Mouse (Mus musculus): ENCODE measurements around the gene Ddx59. TPM values are rescaled to one million over a fixed set of nuclear protein-coding genes. Genes with fewer than 3 reads are reported as not detected.

The Ddx59 gene
- polyA plus RNA-seq, 1 experiment from 2014 or later: 19.2 TPM

DNA sequence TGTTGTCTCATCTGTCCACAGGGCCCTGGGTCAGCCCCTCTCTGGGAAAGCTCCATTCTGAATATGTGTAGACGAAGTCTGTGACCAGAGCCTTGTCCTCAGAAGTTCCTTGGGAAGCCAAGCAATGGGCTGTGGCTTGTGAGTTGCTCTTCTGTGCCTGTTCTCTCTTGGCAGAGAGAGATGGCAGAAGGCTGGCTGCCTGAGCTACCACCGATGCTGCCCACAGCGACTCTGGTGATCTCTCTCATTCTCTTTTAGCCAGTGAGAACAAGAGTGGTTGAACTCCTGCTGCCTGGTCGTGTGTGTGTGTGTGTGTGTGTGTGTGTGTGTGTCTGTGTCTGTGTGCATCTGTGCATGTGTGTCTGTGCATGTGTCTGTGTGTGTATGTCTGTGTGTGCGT lies 37.4 kb downstream of the Ddx59 start:
- no peaks in the 10 kb centered on the region for H3K36me3 ChIP-seq (ENCODE audit: control insufficient read depth, insufficient read depth, low read length)
- ATAC-seq (ENCODE audit: insufficient number of reproducible peaks, low FRiP score, low TSS enrichment, low read depth): no peak
- WGBS: 83% methylated on average over 5 of the region's 5 CpGs

DNA sequence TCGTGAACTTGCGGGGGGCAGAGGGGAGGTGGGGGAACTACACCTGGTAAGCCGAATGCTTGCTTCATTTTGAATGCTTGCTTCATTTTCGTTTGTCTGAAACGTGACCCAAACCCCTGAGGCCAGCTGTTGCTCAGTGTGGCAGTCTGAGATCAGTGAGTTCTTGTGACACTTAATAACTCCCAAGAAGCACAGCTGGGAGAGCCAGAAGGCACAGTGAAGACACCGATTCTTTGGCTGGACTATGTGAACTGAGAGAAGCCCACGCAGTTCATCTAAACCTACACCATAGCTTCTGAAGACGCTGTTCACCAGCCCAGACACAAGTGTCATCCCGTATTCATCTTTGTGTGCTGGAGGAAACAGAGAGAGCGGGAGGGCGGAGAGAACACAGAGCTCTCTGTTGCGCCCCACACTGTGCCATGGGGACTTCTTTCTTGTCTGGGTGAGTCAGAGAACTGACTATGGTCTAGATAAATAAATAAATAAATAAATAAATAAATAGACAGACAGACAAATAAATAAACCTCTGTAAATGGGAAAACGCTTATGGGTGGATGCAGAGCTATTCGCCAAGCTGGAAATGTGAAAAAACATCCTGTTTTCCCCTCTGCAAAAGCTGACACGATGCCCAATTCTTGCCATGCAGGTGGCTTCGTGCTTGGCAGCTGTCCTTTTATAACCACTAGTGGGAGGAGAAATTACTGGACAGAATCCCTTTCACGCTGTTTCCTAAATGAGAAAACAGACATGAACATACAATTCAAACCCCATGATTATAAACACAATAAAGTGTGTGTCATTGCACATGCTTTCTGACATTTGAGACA lies 40.9 kb downstream of the Ddx59 start:
- no peak overlapping the region for H3K9ac ChIP-seq (ENCODE audit: low read length)
- DNase-seq (ENCODE audit: low spot score): no peak

More for the DNA sequence above, 37.4 kb downstream of the Ddx59 start:
- no peak for DNase-seq (ENCODE audit: low spot score)
- H3K4me2 ChIP-seq (ENCODE audit: low read depth, severe bottlenecking): no peak overlapping the region
- H3K9ac ChIP-seq (ENCODE audit: low read length): no peak overlapping the region
- no peaks in the 10 kb centered on the region for H3K27me3 ChIP-seq (ENCODE audit: control insufficient read depth, insufficient read depth, low read length)
- H3K4me1 ChIP-seq (ENCODE audit: control insufficient read depth, insufficient read depth, low read length): no peaks in the 10 kb centered on the region
- H3K9me3 ChIP-seq (ENCODE audit: control insufficient read depth, low read length): no peaks in the 10 kb centered on the region
- H3K4me3 ChIP-seq (ENCODE audit: low read depth, low read length): no peak overlapping the region
- H3K27ac ChIP-seq (replicated peaks; ENCODE audit: low read depth, low read length): no peak overlapping the region

DNA sequence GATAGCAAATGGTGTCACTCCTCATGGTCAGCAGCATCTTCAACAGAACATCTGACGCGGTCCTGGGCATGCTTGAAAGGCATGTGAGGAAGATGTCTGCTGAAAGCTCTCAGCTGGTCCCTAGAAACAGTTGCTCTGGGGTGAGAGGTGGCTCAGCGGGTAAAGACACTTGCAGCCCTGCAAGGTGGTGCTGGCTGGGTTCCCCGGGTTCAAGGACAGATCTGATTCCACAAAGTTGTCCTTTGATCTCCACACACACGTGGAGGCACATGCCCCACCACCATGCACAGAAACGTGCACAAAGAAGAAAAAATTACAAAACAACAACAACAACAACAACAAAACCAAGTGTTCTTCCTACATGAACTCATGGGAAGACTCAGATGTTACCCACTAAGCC lies 41.7 kb downstream of the Ddx59 start:
- H3K4me3 ChIP-seq (ENCODE audit: low read depth, low read length): no peak overlapping the region
- no peak overlapping the region for H3K4me2 ChIP-seq (ENCODE audit: low read depth, severe bottlenecking)
- H3K9ac ChIP-seq (ENCODE audit: low read length): no peak overlapping the region
- no peaks in the 10 kb centered on the region for H3K27me3 ChIP-seq (ENCODE audit: control insufficient read depth, insufficient read depth, low read length)
- H3K4me1 ChIP-seq (ENCODE audit: control insufficient read depth, insufficient read depth, low read length): no peaks in the 10 kb centered on the region
- WGBS: 74% methylated on average over 6 of the region's 6 CpGs
- no peak overlapping the region for H3K27ac ChIP-seq (replicated peaks; ENCODE audit: low read depth, low read length)
- ATAC-seq (ENCODE audit: insufficient number of reproducible peaks, low FRiP score, low TSS enrichment, low read depth): no peak
- no peaks in the 10 kb centered on the region for H3K9me3 ChIP-seq (ENCODE audit: control insufficient read depth, low read length)
- no peaks in the 10 kb centered on the region for H3K36me3 ChIP-seq (ENCODE audit: control insufficient read depth, insufficient read depth, low read length)
- no peak for DNase-seq (ENCODE audit: low spot score)

More for the DNA sequence above, 40.9 kb downstream of the Ddx59 start:
- Histone ChIP-seq H3K27me3 (ENCODE audit: control insufficient read depth, insufficient read depth, low read length) (no peaks in the 10 kb centered on the region), H3K27ac (replicated peaks; ENCODE audit: low read depth, low read length) (no peak overlapping the region), H3K36me3 (ENCODE audit: control insufficient read depth, insufficient read depth, low read length) (no peaks in the 10 kb centered on the region), H3K9me3 (ENCODE audit: control insufficient read depth, low read length) (no peaks in the 10 kb centered on the region), H3K4me2 (ENCODE audit: low read depth, severe bottlenecking) (no peak overlapping the region), H3K4me3 (ENCODE audit: low read depth, low read length) (no peak overlapping the region), H3K4me1 (ENCODE audit: control insufficient read depth, insufficient read depth, low read length) (no peaks in the 10 kb centered on the region)
- no peak for ATAC-seq (ENCODE audit: insufficient number of reproducible peaks, low FRiP score, low TSS enrichment, low read depth)
- 74% methylated on average over 17 of the region's 17 CpGs for WGBS

DNA sequence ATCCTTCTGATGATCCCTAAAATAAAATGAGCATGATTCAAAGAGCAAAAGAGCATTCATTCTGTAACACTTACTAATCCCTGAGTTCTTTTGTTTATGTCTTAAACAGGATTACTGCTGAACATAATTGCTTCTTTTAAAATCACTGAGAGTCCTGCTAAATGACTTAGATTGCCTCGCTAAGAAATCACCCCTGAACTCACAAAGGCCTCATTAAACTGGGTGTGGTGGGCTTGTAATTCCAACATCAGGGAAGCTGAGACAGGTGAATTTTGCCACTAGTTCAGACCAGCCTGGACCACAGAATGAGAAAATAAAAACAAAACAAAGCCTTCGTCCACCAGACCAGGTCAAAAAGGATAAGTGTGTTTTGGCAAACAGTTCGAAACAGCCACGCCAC lies 42.3 kb downstream of the Ddx59 start:
- Histone ChIP-seq H3K4me3 (ENCODE audit: low read depth, low read length) (no peak overlapping the region), H3K27ac (replicated peaks; ENCODE audit: low read depth, low read length) (no peak overlapping the region), H3K4me1 (ENCODE audit: control insufficient read depth, insufficient read depth, low read length) (no peaks in the 10 kb centered on the region), H3K4me2 (ENCODE audit: low read depth, severe bottlenecking) (no peak overlapping the region), H3K27me3 (ENCODE audit: control insufficient read depth, insufficient read depth, low read length) (no peaks in the 10 kb centered on the region), H3K9me3 (ENCODE audit: control insufficient read depth, low read length) (no peaks in the 10 kb centered on the region), H3K9ac (ENCODE audit: low read length) (no peak overlapping the region), H3K36me3 (ENCODE audit: control insufficient read depth, insufficient read depth, low read length) (no peaks in the 10 kb centered on the region)
- ATAC-seq (ENCODE audit: insufficient number of reproducible peaks, low FRiP score, low TSS enrichment, low read depth) (no peak), DNase-seq (ENCODE audit: low spot score) (no peak)
- WGBS: 69% methylated on average over 4 of the region's 4 CpGs

DNA sequence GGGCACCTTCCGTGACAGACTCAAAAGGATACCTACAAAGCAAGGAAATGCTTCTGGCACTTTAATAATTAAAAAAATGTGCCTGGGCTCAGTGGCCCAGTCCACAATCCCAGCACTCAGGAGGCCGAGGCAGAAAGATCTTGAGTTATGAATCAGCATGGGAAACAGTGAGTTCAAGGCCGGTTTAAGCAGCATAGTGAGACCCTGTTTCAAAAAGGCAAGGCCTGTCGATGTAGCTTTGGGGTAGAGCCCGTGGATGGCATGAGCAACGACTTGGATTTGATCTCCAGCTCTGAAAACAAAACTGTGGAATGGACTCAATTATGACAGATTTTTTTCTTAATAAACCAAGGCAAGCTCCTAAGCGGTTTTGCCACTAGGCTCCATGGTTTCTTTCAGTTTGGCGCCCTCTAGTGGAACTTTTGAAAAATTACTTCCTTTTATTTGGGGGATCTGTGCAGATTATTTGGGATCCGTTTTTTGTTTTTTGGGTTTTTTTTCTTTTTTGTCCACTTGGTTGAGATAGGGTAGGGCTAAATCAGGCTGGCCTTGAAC lies 43.7 kb downstream of the Ddx59 start:
- WGBS: 25% methylated on average over 9 of the region's 9 CpGs
- Histone ChIP-seq H3K27me3 (ENCODE audit: control insufficient read depth, insufficient read depth, low read length) (no peaks in the 10 kb centered on the region), H3K4me3 (ENCODE audit: low read depth, low read length) (no peak overlapping the region), H3K4me1 (ENCODE audit: control insufficient read depth, insufficient read depth, low read length) (no peaks in the 10 kb centered on the region), H3K36me3 (ENCODE audit: control insufficient read depth, insufficient read depth, low read length) (no peaks in the 10 kb centered on the region), H3K4me2 (ENCODE audit: low read depth, severe bottlenecking) (no peak overlapping the region), H3K9me3 (ENCODE audit: control insufficient read depth, low read length) (no peaks in the 10 kb centered on the region), H3K9ac (ENCODE audit: low read length) (no peak overlapping the region), H3K27ac (replicated peaks; ENCODE audit: low read depth, low read length) (no peak overlapping the region)
- peak; percentile 32 for DNase-seq (ENCODE audit: low spot score)
- no peak for ATAC-seq (ENCODE audit: insufficient number of reproducible peaks, low FRiP score, low TSS enrichment, low read depth)

DNA sequence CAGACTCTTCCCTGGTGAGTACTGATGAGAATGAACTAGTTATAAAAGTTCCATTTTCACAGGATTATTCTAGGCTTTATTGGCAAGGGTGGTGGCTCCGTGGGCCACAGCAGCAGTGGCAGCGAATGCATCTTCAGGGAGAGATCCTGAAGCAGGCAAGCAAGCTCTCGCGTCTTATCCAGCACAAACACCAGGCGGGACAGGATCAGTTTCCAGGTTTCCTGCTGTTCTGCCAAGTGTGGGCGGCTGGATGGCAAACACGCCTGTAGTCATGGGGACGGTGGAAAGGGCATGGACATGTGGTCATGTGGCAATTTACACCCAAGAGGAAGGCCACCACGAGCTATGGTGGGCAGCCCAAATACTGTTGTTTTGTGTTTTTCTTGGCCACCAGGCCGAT lies 47.4 kb downstream of the Ddx59 start:
- WGBS: 54% methylated on average over 10 of the region's 10 CpGs
- ATAC-seq (ENCODE audit: insufficient number of reproducible peaks, low FRiP score, low TSS enrichment, low read depth) (no peak), DNase-seq (ENCODE audit: low spot score) (no peak)
- Histone ChIP-seq H3K36me3 (ENCODE audit: control insufficient read depth, insufficient read depth, low read length) (no peaks in the 10 kb centered on the region), H3K9ac (ENCODE audit: low read length) (no peak overlapping the region), H3K4me3 (ENCODE audit: low read depth, low read length) (no peak overlapping the region), H3K27me3 (ENCODE audit: control insufficient read depth, insufficient read depth, low read length) (no peaks in the 10 kb centered on the region), H3K4me2 (ENCODE audit: low read depth, severe bottlenecking) (no peak overlapping the region), H3K9me3 (ENCODE audit: control insufficient read depth, low read length) (no peaks in the 10 kb centered on the region), H3K4me1 (ENCODE audit: control insufficient read depth, insufficient read depth, low read length) (peaks cover 5% of the 10 kb centered on the region), H3K27ac (replicated peaks; ENCODE audit: low read depth, low read length) (no peak overlapping the region)

DNA sequence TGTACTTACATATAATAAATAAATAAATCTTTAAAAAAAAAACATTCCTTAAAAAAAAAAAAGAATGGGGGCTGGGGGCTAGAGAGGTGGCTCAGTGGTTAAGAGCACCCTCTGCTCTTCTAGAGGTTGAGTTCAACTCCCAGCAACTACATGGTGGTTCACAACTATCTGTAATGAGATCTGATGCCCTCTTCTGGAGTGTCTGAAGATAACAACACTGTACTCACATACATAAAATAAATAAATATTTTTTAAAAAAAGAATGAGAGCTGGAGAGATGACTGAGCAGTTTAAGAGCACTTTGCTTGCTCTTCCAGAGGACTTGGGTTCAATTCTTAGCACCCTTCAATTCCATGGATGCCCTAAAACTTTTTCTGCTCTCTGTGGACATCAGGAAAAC lies 50.1 kb downstream of the Ddx59 start:
- DNase-seq (ENCODE audit: low spot score) (no peak), ATAC-seq (ENCODE audit: insufficient number of reproducible peaks, low FRiP score, low TSS enrichment, low read depth) (no peak)
- H3K27ac ChIP-seq (replicated peaks; ENCODE audit: low read depth, low read length): no peak overlapping the region
- H3K4me2 ChIP-seq (ENCODE audit: low read depth, severe bottlenecking): no peak overlapping the region
- no peaks in the 10 kb centered on the region for H3K27me3 ChIP-seq (ENCODE audit: control insufficient read depth, insufficient read depth, low read length)
- H3K36me3 ChIP-seq (ENCODE audit: control insufficient read depth, insufficient read depth, low read length): peaks cover 7% of the 10 kb centered on the region; the same call in 1 of the 2 replicates
- peaks cover 6% of the 10 kb centered on the region for H3K4me1 ChIP-seq (ENCODE audit: control insufficient read depth, insufficient read depth, low read length)
- H3K9ac ChIP-seq (ENCODE audit: low read length): no peak overlapping the region
- H3K9me3 ChIP-seq (ENCODE audit: control insufficient read depth, low read length): no peaks in the 10 kb centered on the region
- no peak overlapping the region for H3K4me3 ChIP-seq (ENCODE audit: low read depth, low read length)

DNA sequence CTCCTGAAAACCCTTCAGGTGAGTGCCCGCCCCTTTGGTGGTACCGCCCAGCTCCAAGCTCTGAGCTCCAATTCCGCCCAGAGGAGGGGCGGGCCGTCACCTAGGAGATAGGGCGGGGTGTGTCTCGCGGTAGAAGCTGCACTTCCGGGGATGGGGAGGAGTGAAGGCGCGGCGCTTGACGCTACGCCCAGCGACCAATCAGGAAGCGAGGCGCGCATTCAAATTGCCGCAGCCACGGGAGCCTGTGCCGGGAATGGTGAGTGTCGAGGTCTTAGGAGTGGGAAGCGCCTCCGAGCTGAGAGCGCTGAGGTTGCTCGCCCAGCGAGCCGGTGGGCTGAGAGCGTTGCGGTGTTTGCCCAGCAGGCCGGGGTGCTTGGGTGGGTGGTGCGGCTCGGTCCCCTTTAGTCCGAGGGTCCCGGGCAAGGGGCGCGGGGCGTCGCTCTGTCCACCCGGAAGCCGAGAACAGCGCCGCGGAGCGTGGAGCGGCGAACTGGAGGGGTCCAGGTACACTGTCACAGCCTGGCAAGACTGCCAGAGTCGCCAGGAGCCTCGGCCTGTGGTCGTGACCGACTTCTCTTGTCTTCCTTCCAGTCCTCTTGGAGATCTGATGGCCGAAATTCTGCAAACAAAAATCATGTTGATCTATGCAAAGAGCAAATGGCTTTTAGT lies 51.2 kb downstream of the Ddx59 start, which contains the start of gene Kif14:
TSS of gene Kif14 (plus strand) at position 201 of the 669 bp plus-strand sequence.
- under 1% methylated on average over 52 of the region's 52 CpGs for WGBS
- no peak within 1 kb of the TSS for H3K27ac ChIP-seq (replicated peaks; ENCODE audit: low read depth, low read length)
- peak; percentile 99 for ATAC-seq (ENCODE audit: insufficient number of reproducible peaks, low FRiP score, low TSS enrichment, low read depth)

More for the DNA sequence above, 51.2 kb downstream of the Ddx59 start, which contains the start of gene Kif14:
- Histone ChIP-seq H3K9me3 (ENCODE audit: control insufficient read depth, low read length) (no peaks in the 10 kb centered on the region), H3K4me3 (ENCODE audit: low read depth, low read length) (peak within 1 kb of the TSS; percentile 61), H3K27me3 (ENCODE audit: control insufficient read depth, insufficient read depth, low read length) (no peaks in the 10 kb centered on the region), H3K4me1 (ENCODE audit: control insufficient read depth, insufficient read depth, low read length) (peaks cover 6% of the 10 kb centered on the region), H3K4me2 (ENCODE audit: low read depth, severe bottlenecking) (peak within 1 kb of the TSS; percentile 78), H3K9ac (ENCODE audit: low read length) (peak within 1 kb of the TSS; percentile 71), H3K36me3 (ENCODE audit: control insufficient read depth, insufficient read depth, low read length) (peaks cover 7% of the 10 kb centered on the region; the same call in 1 of the 2 replicates)
- peak; percentile 98 for DNase-seq (ENCODE audit: low spot score)

Measured in limb, embryonic 11.5 days (tissue).